Mouse (Mus musculus): ENCODE results near the gene Sf3b2. TPM values are rescaled to one million over a fixed set of nuclear protein-coding genes. Genes with fewer than 3 reads are reported as not detected.

Gene Sf3b2
- polyA plus RNA-seq (2015; fragmentation: Nextera tagmentation; extraction: Ambion mirVana): 103 TPM in 2 replicates

- Histone ChIP-seq H3K27ac (ENCODE audit: low read length) (peak within 1 kb of the TSS; percentile 80), H3K36me3 (ENCODE audit: control insufficient read depth, insufficient read depth) (peaks cover 25% of the 10 kb centered on the region), H3K4me1 (ENCODE audit: control insufficient read depth, low read depth, low read length) (peaks cover 18% of the 10 kb centered on the region), H3K9me3 (replicated peaks; ENCODE audit: control insufficient read depth, low read length) (no peaks in the 10 kb centered on the region), H3K27me3 (ENCODE audit: control insufficient read depth, insufficient read depth, low read depth, low read length) (peaks cover 16% of the 10 kb centered on the region), H3K9ac (ENCODE audit: low read depth, low read length) (peak within 1 kb of the TSS; percentile 93), H3K4me2 (ENCODE audit: low read depth, low read length) (peak within 1 kb of the TSS; percentile 90), H3K4me3 (ENCODE audit: low read depth, low read length) (peak within 1 kb of the TSS; percentile 98)
- under 1% methylated on average over 46 of the region's 46 CpGs for WGBS (ENCODE audit: insufficient replicate concordance)
- peak; percentile 97 for ATAC-seq (ENCODE audit: low read depth)
Observed at GRCm38 (mm10) chr19:5294972-5295735, at the start of gene Sf3b2. TSS of gene Sf3b2 (minus strand) at chr19:5295455.

- Histone ChIP-seq H3K4me2 (ENCODE audit: low read depth, low read length) (no peak overlapping the region), H3K27ac (ENCODE audit: low read length) (no peak overlapping the region), H3K4me3 (ENCODE audit: low read depth, low read length) (no peak overlapping the region), H3K9ac (ENCODE audit: low read depth, low read length) (no peak overlapping the region), H3K9me3 (replicated peaks; ENCODE audit: control insufficient read depth, low read length) (no peaks in the 10 kb centered on the region), H3K27me3 (ENCODE audit: control insufficient read depth, insufficient read depth, low read depth, low read length) (no peaks in the 10 kb centered on the region), H3K36me3 (ENCODE audit: control insufficient read depth, insufficient read depth) (no peaks in the 10 kb centered on the region), H3K4me1 (ENCODE audit: control insufficient read depth, low read depth, low read length) (no peaks in the 10 kb centered on the region)
- no peak for ATAC-seq (ENCODE audit: low read depth)
- 68% methylated on average over 7 of the region's 7 CpGs for WGBS (ENCODE audit: insufficient replicate concordance)
Observed at GRCm38 (mm10) chr19:5341360-5341759, 46.1 kb upstream of the Sf3b2 start.

GRCm38 (mm10) chr19:5337975-5338374 is 42.7 kb upstream of the Sf3b2 start:
- Histone ChIP-seq H3K9ac (ENCODE audit: low read depth, low read length) (no peak overlapping the region), H3K9me3 (replicated peaks; ENCODE audit: control insufficient read depth, low read length) (no peaks in the 10 kb centered on the region), H3K4me3 (ENCODE audit: low read depth, low read length) (no peak overlapping the region), H3K27ac (ENCODE audit: low read length) (no peak overlapping the region), H3K4me1 (ENCODE audit: control insufficient read depth, low read depth, low read length) (no peaks in the 10 kb centered on the region), H3K4me2 (ENCODE audit: low read depth, low read length) (no peak overlapping the region), H3K27me3 (ENCODE audit: control insufficient read depth, insufficient read depth, low read depth, low read length) (no peaks in the 10 kb centered on the region), H3K36me3 (ENCODE audit: control insufficient read depth, insufficient read depth) (no peaks in the 10 kb centered on the region)
- WGBS (ENCODE audit: insufficient replicate concordance): 10% methylated on average over 5 of the region's 5 CpGs
- no peak for ATAC-seq (ENCODE audit: low read depth)

- no peak within 1 kb of the TSS for H3K4me3 ChIP-seq (ENCODE audit: low read depth, low read length)
- H3K9ac ChIP-seq (ENCODE audit: low read depth, low read length): no peak within 1 kb of the TSS
- H3K4me1 ChIP-seq (ENCODE audit: control insufficient read depth, low read depth, low read length): no peaks in the 10 kb centered on the region
- H3K27ac ChIP-seq (ENCODE audit: low read length): no peak within 1 kb of the TSS
- H3K4me2 ChIP-seq (ENCODE audit: low read depth, low read length): no peak within 1 kb of the TSS
- no peaks in the 10 kb centered on the region for H3K36me3 ChIP-seq (ENCODE audit: control insufficient read depth, insufficient read depth)
- H3K27me3 ChIP-seq (ENCODE audit: control insufficient read depth, insufficient read depth, low read depth, low read length): no peaks in the 10 kb centered on the region
- no peak for ATAC-seq (ENCODE audit: low read depth)
- WGBS (ENCODE audit: insufficient replicate concordance): 71% methylated on average over 6 of the region's 6 CpGs
- H3K9me3 ChIP-seq (replicated peaks; ENCODE audit: control insufficient read depth, low read length): no peaks in the 10 kb centered on the region
Observed at GRCm38 (mm10) chr19:5335441-5335840, 40.2 kb upstream of the Sf3b2 start, which contains the start of gene Catsper1. TSS of gene Catsper1 (plus strand) at chr19:5335741.

GRCm38 (mm10) chr19:5334741-5335140 is 39.5 kb upstream of the Sf3b2 start:
- H3K27me3 ChIP-seq (ENCODE audit: control insufficient read depth, insufficient read depth, low read depth, low read length): no peaks in the 10 kb centered on the region
- H3K4me2 ChIP-seq (ENCODE audit: low read depth, low read length): no peak overlapping the region
- no peak overlapping the region for H3K4me3 ChIP-seq (ENCODE audit: low read depth, low read length)
- no peaks in the 10 kb centered on the region for H3K4me1 ChIP-seq (ENCODE audit: control insufficient read depth, low read depth, low read length)
- no peaks in the 10 kb centered on the region for H3K9me3 ChIP-seq (replicated peaks; ENCODE audit: control insufficient read depth, low read length)
- ATAC-seq (ENCODE audit: low read depth): no peak
- H3K9ac ChIP-seq (ENCODE audit: low read depth, low read length): no peak overlapping the region
- WGBS (ENCODE audit: insufficient replicate concordance): 66% methylated on average over 5 of the region's 5 CpGs
- H3K27ac ChIP-seq (ENCODE audit: low read length): no peak overlapping the region
- no peaks in the 10 kb centered on the region for H3K36me3 ChIP-seq (ENCODE audit: control insufficient read depth, insufficient read depth)

- H3K27ac ChIP-seq (ENCODE audit: low read length): no peak overlapping the region
- no peaks in the 10 kb centered on the region for H3K27me3 ChIP-seq (ENCODE audit: control insufficient read depth, insufficient read depth, low read depth, low read length)
- H3K36me3 ChIP-seq (ENCODE audit: control insufficient read depth, insufficient read depth): no peaks in the 10 kb centered on the region
- no peak overlapping the region for H3K4me2 ChIP-seq (ENCODE audit: low read depth, low read length)
- WGBS (ENCODE audit: insufficient replicate concordance): 74% methylated on average over 19 of the region's 19 CpGs
- H3K4me3 ChIP-seq (ENCODE audit: low read depth, low read length): no peak overlapping the region
- H3K9ac ChIP-seq (ENCODE audit: low read depth, low read length): no peak overlapping the region
- no peaks in the 10 kb centered on the region for H3K4me1 ChIP-seq (ENCODE audit: control insufficient read depth, low read depth, low read length)
- H3K9me3 ChIP-seq (replicated peaks; ENCODE audit: control insufficient read depth, low read length): no peaks in the 10 kb centered on the region
- ATAC-seq (ENCODE audit: low read depth): no peak
Observed at GRCm38 (mm10) chr19:5327970-5328369, 32.7 kb upstream of the Sf3b2 start.

GRCm38 (mm10) chr19:5323801-5324200 is 28.5 kb upstream of the Sf3b2 start:
- Histone ChIP-seq H3K9me3 (replicated peaks; ENCODE audit: control insufficient read depth, low read length) (no peaks in the 10 kb centered on the region), H3K4me1 (ENCODE audit: control insufficient read depth, low read depth, low read length) (no peaks in the 10 kb centered on the region), H3K27ac (ENCODE audit: low read length) (no peak overlapping the region), H3K27me3 (ENCODE audit: control insufficient read depth, insufficient read depth, low read depth, low read length) (no peaks in the 10 kb centered on the region), H3K36me3 (ENCODE audit: control insufficient read depth, insufficient read depth) (no peaks in the 10 kb centered on the region), H3K9ac (ENCODE audit: low read depth, low read length) (no peak overlapping the region), H3K4me3 (ENCODE audit: low read depth, low read length) (no peak overlapping the region), H3K4me2 (ENCODE audit: low read depth, low read length) (no peak overlapping the region)
- ATAC-seq (ENCODE audit: low read depth): no peak
- WGBS (ENCODE audit: insufficient replicate concordance): 42% methylated on average over 17 of the region's 17 CpGs

GRCm38 (mm10) chr19:5313189-5313588 is 17.9 kb upstream of the Sf3b2 start:
- no peak overlapping the region for H3K9ac ChIP-seq (ENCODE audit: low read depth, low read length)
- WGBS (ENCODE audit: insufficient replicate concordance): 73% methylated on average over 8 of the region's 8 CpGs
- H3K9me3 ChIP-seq (replicated peaks; ENCODE audit: control insufficient read depth, low read length): peaks cover 2% of the 10 kb centered on the region
- ATAC-seq (ENCODE audit: low read depth): no peak
- H3K27ac ChIP-seq (ENCODE audit: low read length): no peak overlapping the region
- no peak overlapping the region for H3K4me3 ChIP-seq (ENCODE audit: low read depth, low read length)
- H3K4me1 ChIP-seq (ENCODE audit: control insufficient read depth, low read depth, low read length): no peaks in the 10 kb centered on the region
- H3K27me3 ChIP-seq (ENCODE audit: control insufficient read depth, insufficient read depth, low read depth, low read length): no peaks in the 10 kb centered on the region
- no peak overlapping the region for H3K4me2 ChIP-seq (ENCODE audit: low read depth, low read length)
- no peaks in the 10 kb centered on the region for H3K36me3 ChIP-seq (ENCODE audit: control insufficient read depth, insufficient read depth)

- 67% methylated on average over 7 of the region's 7 CpGs for WGBS (ENCODE audit: insufficient replicate concordance)
- no peaks in the 10 kb centered on the region for H3K36me3 ChIP-seq (ENCODE audit: control insufficient read depth, insufficient read depth)
Observed at GRCm38 (mm10) chr19:5309025-5309424, 13.8 kb upstream of the Sf3b2 start.

More at GRCm38 (mm10) chr19:5309025-5309424, 13.8 kb upstream of the Sf3b2 start:
- ATAC-seq (ENCODE audit: low read depth): no peak
- Histone ChIP-seq H3K27me3 (ENCODE audit: control insufficient read depth, insufficient read depth, low read depth, low read length) (peaks cover 17% of the 10 kb centered on the region), H3K9me3 (replicated peaks; ENCODE audit: control insufficient read depth, low read length) (no peaks in the 10 kb centered on the region), H3K4me1 (ENCODE audit: control insufficient read depth, low read depth, low read length) (no peaks in the 10 kb centered on the region; the same call in 1 of the 2 replicates), H3K9ac (ENCODE audit: low read depth, low read length) (no peak overlapping the region), H3K4me2 (ENCODE audit: low read depth, low read length) (no peak overlapping the region), H3K27ac (ENCODE audit: low read length) (no peak overlapping the region), H3K4me3 (ENCODE audit: low read depth, low read length) (no peak overlapping the region)

Data from liver, embryonic 16.5 days (tissue).